Mouse (Mus musculus) heart, embryonic 11.5 days (tissue): ENCODE measurements around the gene 4930435E12Rik. TPM values are rescaled to one million over a fixed set of nuclear protein-coding genes. Genes with fewer than 3 reads are reported as not detected.

Experiments used
- ATAC-seq: fragments of 200-750 bp; cut with Nextera tagmentation; replicated peaks from 2 replicates; pipeline ENCODE4 v1.8.0; 2017; ENCODE audit warnings: moderate library complexity; ENCODE audit not compliant: insufficient number of reproducible peaks, low FRiP score, low TSS enrichment
- H3K27ac ChIP-seq: fragments of 300-500 bp; sonication (generic); 2 replicates; pipeline ENCODE4 v1.5.1; 2014; ENCODE audit warnings: mild to moderate bottlenecking, low read depth, low read length
- H3K27me3 ChIP-seq: fragments of 300-500 bp; sonication (generic); 2 replicates; pipeline ENCODE4 v1.6.1; 2014; ENCODE audit warnings: mild to moderate bottlenecking, low read length, mixed read lengths; ENCODE audit not compliant: control insufficient read depth, insufficient read depth
- H3K36me3 ChIP-seq: fragments of 300-500 bp; sonication (generic); 2 replicates; pipeline ENCODE4 v1.6.1; 2014; ENCODE audit warnings: mild to moderate bottlenecking, low read length, moderate library complexity, mixed read lengths; ENCODE audit not compliant: control insufficient read depth, insufficient read depth
- H3K4me1 ChIP-seq: fragments of 300-500 bp; sonication (generic); 2 replicates; pipeline ENCODE4 v1.6.1; 2014; ENCODE audit warnings: low read length; ENCODE audit not compliant: control insufficient read depth, insufficient read depth
- H3K4me2 ChIP-seq: fragments of 300-500 bp; sonication (generic); 2 replicates; pipeline ENCODE4 v1.6.1; 2014; ENCODE audit warnings: mild to moderate bottlenecking, moderate library complexity
- H3K4me3 ChIP-seq: fragments of 300-500 bp; sonication (generic); 2 replicates; pipeline ENCODE4 v1.5.1; 2014; ENCODE audit warnings: low read depth, low read length
- H3K9ac ChIP-seq: fragments of 300-500 bp; sonication (generic); 2 replicates; pipeline ENCODE4 v1.6.1; 2014; ENCODE audit warnings: mild to moderate bottlenecking, low read depth, low read length, moderate library complexity
- H3K9me3 ChIP-seq: fragments of 300-500 bp; sonication (generic); replicated peaks from 2 replicates; pipeline ENCODE4 v1.6.1; 2016; ENCODE audit warnings: low read length; ENCODE audit not compliant: control insufficient read depth
- WGBS: fragments of 180-500 bp; shearing (Covaris S2); extraction: QIAGEN DNeasy Blood & Tissue Kit; methylation state at CpG from one replicate; pipeline ENCODE4 v1.1.7; 2014; ENCODE audit not compliant: insufficient replicate concordance; 5-methylcytosine and 5-hydroxymethylcytosine counted together
- polyA plus RNA-seq: library from polyadenylated mRNA; unstranded; fragments of >200 nt; fragmentation: Nextera tagmentation; extraction: Ambion mirVana; gene quantifications from 2 replicates; pipeline ENCODE4 v1.2.1, GENCODE M21; 2014

The 4930435E12Rik gene
- polyA plus RNA-seq, 1 experiment from 2014 or later, result not detected

- H3K4me3 ChIP-seq, result 0 out of 2 replicates have a peak within 1 kb of the TSS, but pooled peaks have one; percentile 3
- H3K27ac ChIP-seq, result no peak within 1 kb of the TSS
- H3K36me3 ChIP-seq, result no peaks in the 10 kb centered on the region
- H3K9ac ChIP-seq, result no peak within 1 kb of the TSS
- no peaks in the 10 kb centered on the region for H3K9me3 ChIP-seq
- ATAC-seq, result peak; percentile 77; the same call in 1 of the 2 replicates
- 24% methylated on average over 10 of the region's 10 CpGs for WGBS
- no peaks in the 10 kb centered on the region for H3K27me3 ChIP-seq
- no peaks in the 10 kb centered on the region for H3K4me1 ChIP-seq
- peak within 1 kb of the TSS; percentile 40 for H3K4me2 ChIP-seq
Observed at GRCm38 (mm10) chr16:38800091-38800490, 28.5 kb downstream of the 4930435E12Rik start, which contains the start of gene Upk1b. Gene Upk1b (minus strand): TSS chr16:38800328.

GRCm38 (mm10) chr16:38798957-38799450 lies 29.5 kb downstream of the 4930435E12Rik start:
- Histone ChIP-seq H3K9ac (no peak overlapping the region), H3K4me1 (no peaks in the 10 kb centered on the region), H3K4me3 (no peak overlapping the region), H3K27me3 (no peaks in the 10 kb centered on the region), H3K27ac (no peak overlapping the region), H3K36me3 (no peaks in the 10 kb centered on the region), H3K9me3 (no peaks in the 10 kb centered on the region), H3K4me2 (no peak overlapping the region)
- ATAC-seq, result no peak
- WGBS, result 50% methylated on average over 3 of the region's 3 CpGs

GRCm38 (mm10) chr16:38793120-38793519 lies 35.4 kb downstream of the 4930435E12Rik start:
- 0 out of 2 replicates have a peak overlapping the region, but pooled peaks have one; percentile 5 for H3K4me3 ChIP-seq
- peaks cover 12% of the 10 kb centered on the region for H3K4me1 ChIP-seq
- WGBS, result 40% methylated on average over 6 of the region's 6 CpGs
- 0 out of 2 replicates have a peak overlapping the region, but pooled peaks have one; percentile 39 for H3K9ac ChIP-seq
- H3K36me3 ChIP-seq, result no peaks in the 10 kb centered on the region
- peak overlapping the region; percentile 64; the same call in 1 of the 2 replicates for H3K27ac ChIP-seq
- H3K27me3 ChIP-seq, result no peaks in the 10 kb centered on the region
- peak overlapping the region; percentile 52 for H3K4me2 ChIP-seq
- no peaks in the 10 kb centered on the region for H3K9me3 ChIP-seq
- no peak for ATAC-seq

GRCm38 (mm10) chr16:38789966-38790365 lies 38.6 kb downstream of the 4930435E12Rik start:
- H3K9ac ChIP-seq, result no peak overlapping the region
- H3K27ac ChIP-seq, result no peak overlapping the region
- no peaks in the 10 kb centered on the region for H3K9me3 ChIP-seq
- 78% methylated on average over 3 of the region's 3 CpGs for WGBS
- H3K4me3 ChIP-seq, result no peak overlapping the region
- no peak overlapping the region for H3K4me2 ChIP-seq
- H3K4me1 ChIP-seq, result peaks cover 16% of the 10 kb centered on the region
- no peaks in the 10 kb centered on the region for H3K36me3 ChIP-seq
- ATAC-seq, result no peak
- H3K27me3 ChIP-seq, result no peaks in the 10 kb centered on the region

- Histone ChIP-seq H3K9ac (no peak overlapping the region), H3K27ac (no peak overlapping the region), H3K9me3 (no peaks in the 10 kb centered on the region), H3K4me3 (no peak overlapping the region), H3K27me3 (no peaks in the 10 kb centered on the region), H3K4me2 (no peak overlapping the region), H3K4me1 (peaks cover 16% of the 10 kb centered on the region), H3K36me3 (no peaks in the 10 kb centered on the region)
- 85% methylated on average over 2 of the region's 2 CpGs for WGBS
- ATAC-seq, result no peak
Observed at GRCm38 (mm10) chr16:38789016-38789415, 39.5 kb downstream of the 4930435E12Rik start.

GRCm38 (mm10) chr16:38785301-38785700 lies 43.2 kb downstream of the 4930435E12Rik start:
- no peaks in the 10 kb centered on the region for H3K27me3 ChIP-seq
- H3K9me3 ChIP-seq, result no peaks in the 10 kb centered on the region
- 0 out of 2 replicates have a peak, but pooled peaks cover 4% of the 10 kb centered on the region for H3K4me1 ChIP-seq
- H3K4me2 ChIP-seq, result no peak overlapping the region
- no peak overlapping the region for H3K4me3 ChIP-seq
- no peak overlapping the region for H3K27ac ChIP-seq
- no peak for ATAC-seq
- H3K36me3 ChIP-seq, result no peaks in the 10 kb centered on the region
- no peak overlapping the region for H3K9ac ChIP-seq
- 64% methylated on average over 7 of the region's 7 CpGs for WGBS

GRCm38 (mm10) chr16:38782524-38783067 lies 46.0 kb downstream of the 4930435E12Rik start:
- no peak overlapping the region for H3K27ac ChIP-seq
- WGBS, result 38% methylated on average over 2 of the region's 2 CpGs
- H3K9me3 ChIP-seq, result no peaks in the 10 kb centered on the region
- H3K4me3 ChIP-seq, result no peak overlapping the region
- no peaks in the 10 kb centered on the region for H3K36me3 ChIP-seq
- 0 out of 2 replicates have a peak, but pooled peaks cover 4% of the 10 kb centered on the region for H3K4me1 ChIP-seq
- ATAC-seq, result no peak
- H3K27me3 ChIP-seq, result no peaks in the 10 kb centered on the region
- no peak overlapping the region for H3K4me2 ChIP-seq
- no peak overlapping the region for H3K9ac ChIP-seq

GRCm38 (mm10) chr16:38781946-38782345 lies 46.6 kb downstream of the 4930435E12Rik start:
- Histone ChIP-seq H3K27me3 (no peaks in the 10 kb centered on the region), H3K4me2 (no peak overlapping the region), H3K4me3 (no peak overlapping the region), H3K4me1 (0 out of 2 replicates have a peak, but pooled peaks cover 4% of the 10 kb centered on the region), H3K9ac (no peak overlapping the region), H3K36me3 (no peaks in the 10 kb centered on the region), H3K27ac (no peak overlapping the region), H3K9me3 (no peaks in the 10 kb centered on the region)
- WGBS, result 55% methylated on average over 2 of the region's 2 CpGs
- ATAC-seq, result no peak
